In the genomic region with DNA sequence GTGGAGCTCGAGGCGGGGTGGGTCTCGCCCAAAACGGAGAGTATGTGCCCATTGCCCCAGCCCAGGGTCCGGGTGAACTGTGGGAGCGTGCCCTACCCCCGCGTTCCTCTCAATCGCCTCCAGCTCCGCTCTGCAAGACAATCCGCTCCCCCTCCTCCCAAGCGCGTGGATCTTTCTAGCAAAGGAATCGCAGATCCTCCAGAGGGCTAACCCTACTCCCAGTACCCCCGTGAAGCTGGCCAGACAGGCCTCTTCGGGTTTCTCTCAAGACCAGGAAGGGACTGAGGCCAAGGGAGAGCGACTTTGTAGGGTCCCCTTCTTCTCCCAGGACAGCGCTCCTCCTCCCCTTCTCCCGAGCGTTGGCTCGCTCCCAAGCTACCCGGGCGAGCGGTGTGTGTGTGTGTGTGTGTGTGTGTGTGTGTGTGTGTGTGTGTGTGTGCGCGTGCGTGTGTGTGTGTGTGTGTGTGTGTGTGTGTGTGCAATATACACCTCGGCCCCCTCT, we compare ENCODE assay signal across 8 mouse cellular contexts. TPM values are rescaled to one million over a fixed set of nuclear protein-coding genes. Genes with fewer than 3 reads are reported as not detected.
A peak's percentile ranks its signal among the peaks of the same experiment; 100 is the strongest.
DNase-seq lines count a peak whose midpoint lies in the region; ATAC-seq and TF ChIP-seq lines count a peak whose summit lies in the region.

No protein-coding gene starts in this region.

- H3K27me3 ChIP-seq in forebrain, embryonic 13.5 days: peaks cover 30% of the 10 kb centered on the region
- peaks cover 55% of the 10 kb centered on the region for H3K27me3 ChIP-seq in hindbrain, embryonic 13.5 days
- H3K27me3 ChIP-seq in limb, embryonic 12.5 days: peaks cover 35% of the 10 kb centered on the region
- peaks cover 34% of the 10 kb centered on the region for H3K27me3 ChIP-seq in midbrain, embryonic 11.5 days (ENCODE audit: control insufficient read depth, insufficient read depth, low read length)

- under 1% methylated on average over 21 of the region's 28 CpGs for WGBS in forebrain, embryonic 13.5 days
- 0% methylated on average over 26 of the region's 28 CpGs for WGBS in hindbrain, embryonic 13.5 days
- WGBS in limb, embryonic 12.5 days: 0% methylated on average over 25 of the region's 28 CpGs
- WGBS in midbrain, embryonic 11.5 days: 0% methylated on average over 28 of the region's 28 CpGs

- TF ChIP-seq CTCF in brain, embryonic 14.5 days (IDR thresholded peaks at IDR 0.05; ENCODE audit: borderline replicate concordance, extremely low read depth, insufficient read depth, insufficient read length): no peak

- H3K9me3 ChIP-seq in forebrain, embryonic 13.5 days (replicated peaks): no peaks in the 10 kb centered on the region; the same call in 1 of the 2 replicates
- H3K9me3 ChIP-seq in hindbrain, embryonic 13.5 days: no peaks in the 10 kb centered on the region
- no peaks in the 10 kb centered on the region for H3K9me3 ChIP-seq in limb, embryonic 12.5 days
- H3K9me3 ChIP-seq in midbrain, embryonic 11.5 days (ENCODE audit: control insufficient read depth, low read length): no peaks in the 10 kb centered on the region

- peak overlapping the region; percentile 81 for H3K4me3 ChIP-seq in forebrain, embryonic 13.5 days
- H3K4me3 ChIP-seq in hindbrain, embryonic 13.5 days: peak overlapping the region; percentile 81
- peak overlapping the region; percentile 86 for H3K4me3 ChIP-seq in limb, embryonic 12.5 days (replicated peaks)
- peak overlapping the region; percentile 72 for H3K4me3 ChIP-seq in midbrain, embryonic 11.5 days (ENCODE audit: low read depth, low read length)

- H3K27ac ChIP-seq in forebrain, embryonic 13.5 days: peak overlapping the region; percentile 59
- peak overlapping the region; percentile 55 for H3K27ac ChIP-seq in hindbrain, embryonic 13.5 days
- peak overlapping the region; percentile 82 for H3K27ac ChIP-seq in limb, embryonic 12.5 days
- H3K27ac ChIP-seq in midbrain, embryonic 11.5 days (ENCODE audit: low read depth, low read length): no peak overlapping the region

- peak; percentile 6 for ATAC-seq in forebrain, embryonic 13.5 days
- peak; percentile 16 for ATAC-seq in hindbrain, embryonic 13.5 days (ENCODE audit: low FRiP score)
- peak; percentile 7; the same call in 1 of the 2 replicates for ATAC-seq in limb, embryonic 12.5 days (ENCODE audit: insufficient number of reproducible peaks, insufficient read depth, low FRiP score, low TSS enrichment, low read depth)
- peak; percentile 10 for ATAC-seq in midbrain, embryonic 11.5 days (ENCODE audit: low FRiP score)

- peak overlapping the region; percentile 100 for H3K4me2 ChIP-seq in forebrain, embryonic 13.5 days
- H3K4me2 ChIP-seq in hindbrain, embryonic 13.5 days: peak overlapping the region; percentile 97
- peak overlapping the region; percentile 98 for H3K4me2 ChIP-seq in limb, embryonic 12.5 days
- peak overlapping the region; percentile 95 for H3K4me2 ChIP-seq in midbrain, embryonic 11.5 days

- H3K36me3 ChIP-seq in forebrain, embryonic 13.5 days (ENCODE audit: poor library complexity, severe bottlenecking): no peaks in the 10 kb centered on the region
- H3K36me3 ChIP-seq in hindbrain, embryonic 13.5 days: no peaks in the 10 kb centered on the region
- no peaks in the 10 kb centered on the region for H3K36me3 ChIP-seq in limb, embryonic 12.5 days
- H3K36me3 ChIP-seq in midbrain, embryonic 11.5 days (ENCODE audit: control insufficient read depth, insufficient read depth, low read length): no peaks in the 10 kb centered on the region

- peaks cover 48% of the 10 kb centered on the region for H3K4me1 ChIP-seq in forebrain, embryonic 13.5 days
- peaks cover 43% of the 10 kb centered on the region for H3K4me1 ChIP-seq in hindbrain, embryonic 13.5 days (replicated peaks)
- H3K4me1 ChIP-seq in limb, embryonic 12.5 days (replicated peaks): peaks cover 32% of the 10 kb centered on the region
- peaks cover 16% of the 10 kb centered on the region for H3K4me1 ChIP-seq in midbrain, embryonic 11.5 days (ENCODE audit: control insufficient read depth, insufficient read depth, low read length)

- DNase-seq in right cerebral cortex, postnatal 25 days: peak; percentile 51
- DNase-seq in right cerebral cortex, adult 2 months (ENCODE audit: low spot score in 2 of 2): no peak
- peak; percentile 66 for DNase-seq in brain, embryonic 14.5 days (ENCODE audit: low read depth)
- peak; percentile 97 for DNase-seq in midbrain, embryonic 11.5 days (ENCODE audit: low spot score, missing footprints)
- DNase-seq in thymus, postnatal 10 days (ENCODE audit: low spot score in 2 of 2): peak; percentile 9 to 15

- TF ChIP-seq POLR2A in brain, embryonic 14.5 days (IDR thresholded peaks at IDR 0.05; ENCODE audit: borderline replicate concordance, extremely low read depth, insufficient read depth, insufficient read length, poor library complexity, severe bottlenecking): no peak

- peak overlapping the region; percentile 77 for H3K9ac ChIP-seq in forebrain, embryonic 13.5 days
- H3K9ac ChIP-seq in hindbrain, embryonic 13.5 days: peak overlapping the region; percentile 72
- H3K9ac ChIP-seq in limb, embryonic 12.5 days (replicated peaks): peak overlapping the region; percentile 62
- peak overlapping the region; percentile 57 for H3K9ac ChIP-seq in midbrain, embryonic 11.5 days (ENCODE audit: low read length)

RNA-seq across cellular contexts. Expression of a gene that starts 7.9 kb away (rescaled TPM):
- polyA plus RNA-seq in brain, embryonic 14.5 days (2012; rRNA removed): 8.7 and 19.7 TPM in 2 replicates
- 14.2 and 20.7 TPM in 2 replicates for polyA plus RNA-seq in forebrain, embryonic 13.5 days (2015; fragmentation: Nextera tagmentation; extraction: Ambion mirVana)
- polyA plus RNA-seq in hindbrain, embryonic 13.5 days (2015; fragmentation: Nextera tagmentation; extraction: Ambion mirVana): 25.7 and 28.6 TPM in 2 replicates
- 7.0 and 7.9 TPM in 2 replicates for polyA plus RNA-seq in limb, embryonic 12.5 days (2016; fragmentation: Nextera tagmentation; extraction: Ambion mirVana)
- 16.9 and 17.4 TPM in 2 replicates for polyA plus RNA-seq in midbrain, embryonic 11.5 days (2014; fragmentation: Nextera tagmentation; extraction: Ambion mirVana)

Comparison
In these comparisons a context has a peak if more than half of its experiments do, and no peak if none do; other contexts are left out.
1. DNase-seq: peak in right cerebral cortex, postnatal 25 days (single experiment), brain, embryonic 14.5 days (single experiment), midbrain, embryonic 11.5 days (single experiment) and thymus, postnatal 10 days (2 of 2); none in right cerebral cortex, adult 2 months (0 of 2).
2. Peak in every context shown above with its lines, with median percentiles within 50 percentile points of each other: ATAC-seq, H3K4me2 ChIP-seq, H3K4me3 ChIP-seq and H3K9ac ChIP-seq.